Mouse (Mus musculus) thymus, adult 2 months (tissue): ENCODE measurements around the gene Slc8a1.

ENCODE experiments used
- CTCF ChIP-seq: fragments of 200-500 bp; IDR thresholded peaks from 2 replicates; pipeline ENCODE4 v1.5.1; 2012; ENCODE audit warnings: mild to moderate bottlenecking, control low read depth, low read length, moderate library complexity, borderline replicate concordance; ENCODE audit not compliant: control insufficient read depth, poor library complexity, insufficient read depth; ENCODE audit errors: extremely low read depth
- POLR2A ChIP-seq: fragments of 200-500 bp; IDR thresholded peaks from 2 replicates; pipeline ENCODE4 v1.6.1; 2012; ENCODE audit warnings: mild to moderate bottlenecking, low read length, control low read depth, moderate library complexity; ENCODE audit not compliant: control insufficient read depth, poor library complexity, insufficient read depth; ENCODE audit errors: extremely low read depth

- TF ChIP-seq CTCF = no peak
- no peak for TF ChIP-seq POLR2A
Measured at GRCm38 (mm10) chr17:81538163-81539160, 199.7 kb downstream of the Slc8a1 start.
